Mouse (Mus musculus) cerebellum, adult 2 months (tissue): Measurements from ENCODE around the gene Arhgap30. TPM values are rescaled to one million over a fixed set of nuclear protein-coding genes. Genes with fewer than 3 reads are reported as not detected.

Source experiments
- DNase-seq, 2 experiments: peaks; one replicate each; pipeline ENCODE4 v3.0.0; 2021
- H3K27ac ChIP-seq: fragments of 200-500 bp; 2 replicates; pipeline ENCODE4 v1.5.1; 2012; ENCODE audit warnings: low read length, control low read depth, inconsistent platforms; ENCODE audit not compliant: insufficient read depth
- H3K27me3 ChIP-seq: fragments of 200-500 bp; 2 replicates; pipeline ENCODE4 v1.6.1; 2012; ENCODE audit warnings: inconsistent platforms, mild to moderate bottlenecking, low read length, moderate library complexity; ENCODE audit not compliant: control insufficient read depth, insufficient read depth
- H3K4me1 ChIP-seq: fragments of 200-500 bp; 2 replicates; pipeline ENCODE4 v1.6.1; 2011; ENCODE audit warnings: low read length; ENCODE audit not compliant: control insufficient read depth, insufficient read depth
- H3K4me3 ChIP-seq: fragments of 200-500 bp; replicated peaks from 2 replicates; pipeline ENCODE3; 2011; ENCODE audit warnings: mild to moderate bottlenecking, low read depth, low read length, control low read depth; ENCODE audit not compliant: insufficient read depth
- CTCF ChIP-seq: fragments of 200-500 bp; IDR thresholded peaks from 2 replicates; pipeline ENCODE4 v1.5.1; 2011; ENCODE audit warnings: low read depth, mild to moderate bottlenecking, control low read depth, low read length, moderate library complexity, borderline replicate concordance; ENCODE audit not compliant: insufficient read depth
- POLR2A ChIP-seq: fragments of 200-500 bp; IDR thresholded peaks from 2 replicates; pipeline ENCODE4 v1.6.1; 2011; ENCODE audit warnings: low read length, control low read depth, borderline replicate concordance; ENCODE audit not compliant: insufficient read depth
- WGBS: fragments of 180-500 bp; shearing (Covaris S2); methylation state at CpG from one replicate; pipeline ENCODE4 v1.1.7; 2018; 5-methylcytosine and 5-hydroxymethylcytosine counted together
- polyA plus RNA-seq: library from polyadenylated mRNA; depleted of rRNA; stranded (reverse); fragments of >200 nt; gene quantifications from 2 replicates; pipeline ENCODE4 v1.2.3, GENCODE M21; 2012

The Arhgap30 gene
- polyA plus RNA-seq, 1 experiment, result 0.65 TPM

DNA sequence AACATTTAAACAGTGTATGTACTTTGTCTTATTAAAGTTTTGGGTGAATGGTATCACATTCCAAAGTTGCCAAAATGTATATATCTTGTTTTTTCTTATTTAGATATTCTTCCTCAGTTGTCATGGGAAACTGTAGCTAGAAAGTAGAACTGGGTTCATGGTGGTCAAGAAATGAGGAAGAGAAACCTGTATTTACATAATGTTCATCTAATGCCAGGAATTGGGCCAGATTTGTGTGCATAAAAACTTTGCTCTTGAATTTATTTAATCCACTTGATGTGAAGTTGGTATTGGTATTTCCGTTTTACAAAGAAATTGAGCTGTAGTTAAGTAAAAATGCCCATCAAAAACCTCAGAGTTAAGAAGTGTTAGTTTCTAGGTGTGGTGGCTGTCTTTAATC, 21.5 kb downstream of the Arhgap30 start:
- no peaks in the 10 kb centered on the region; the same call in 1 of the 2 replicates for H3K4me1 ChIP-seq
- no peak for DNase-seq
- TF ChIP-seq CTCF (no peak), POLR2A (no peak)
- 84% methylated on average over 1 of the region's 1 CpGs for WGBS
- H3K27me3 ChIP-seq, result no peaks in the 10 kb centered on the region
- no peak overlapping the region for H3K27ac ChIP-seq
- H3K4me3 ChIP-seq, result no peak overlapping the region

- H3K27me3 ChIP-seq, result no peaks in the 10 kb centered on the region
- no peaks in the 10 kb centered on the region; the same call in 1 of the 2 replicates for H3K4me1 ChIP-seq
- H3K27ac ChIP-seq, result peak within 1 kb of the TSS; percentile 72
- peak; percentile 95 for DNase-seq
- H3K4me3 ChIP-seq, result peak within 1 kb of the TSS; percentile 81
- WGBS, result 1% methylated on average over 36 of the region's 36 CpGs
- TF ChIP-seq CTCF, result no peak
- TF ChIP-seq POLR2A, result peak; percentile 42; the same call in 1 of the 2 replicates
Observed at GRCm38 (mm10) chr1:171410947-171411484, 22.3 kb downstream of the Arhgap30 start, which contains the start of gene Usf1. TSS of gene Usf1 (plus strand) at chr1:171411313.

DNA sequence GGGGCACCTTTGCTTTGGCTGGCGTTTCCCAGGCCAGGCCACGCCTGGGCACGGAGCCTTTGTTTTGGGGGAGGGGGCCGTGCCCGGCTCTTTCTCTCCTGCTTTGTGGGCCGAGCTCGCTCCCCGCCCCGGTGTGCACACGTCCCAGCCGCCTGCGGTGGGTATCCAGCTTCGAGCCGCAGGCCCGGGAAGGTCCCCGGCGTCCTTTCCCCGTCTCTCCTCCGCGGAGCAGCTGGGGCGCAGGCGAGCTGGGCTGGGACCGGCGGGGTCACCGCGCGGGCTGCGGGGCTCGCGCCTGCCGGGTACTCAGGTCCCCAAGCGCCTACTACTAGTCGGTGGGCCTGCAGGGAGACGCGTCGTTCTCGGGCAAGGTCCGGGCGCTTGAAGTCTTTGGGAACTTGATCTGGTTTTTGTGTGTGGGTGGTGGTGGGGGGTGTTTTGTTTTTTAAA, 22.8 kb downstream of the Arhgap30 start:
- H3K27ac ChIP-seq, result peak overlapping the region; percentile 72; the same call in 1 of the 2 replicates
- WGBS, result 1% methylated on average over 39 of the region's 39 CpGs
- TF ChIP-seq POLR2A, result no peak
- no peak for TF ChIP-seq CTCF
- peak overlapping the region; percentile 81 for H3K4me3 ChIP-seq
- H3K27me3 ChIP-seq, result no peaks in the 10 kb centered on the region
- no peak for DNase-seq
- no peaks in the 10 kb centered on the region; the same call in 1 of the 2 replicates for H3K4me1 ChIP-seq

- WGBS, result under 1% methylated on average over 20 of the region's 20 CpGs
- peak; percentile 24 to 34 for DNase-seq
- H3K4me1 ChIP-seq, result no peaks in the 10 kb centered on the region; the same call in 1 of the 2 replicates
- no peak for TF ChIP-seq CTCF
- no peak for TF ChIP-seq POLR2A
- H3K27ac ChIP-seq, result 0 out of 2 replicates have a peak overlapping the region, but pooled peaks have one; percentile 72
- H3K4me3 ChIP-seq, result peak overlapping the region; percentile 81
- H3K27me3 ChIP-seq, result no peaks in the 10 kb centered on the region
Observed at GRCm38 (mm10) chr1:171412001-171412441, 23.3 kb downstream of the Arhgap30 start.

DNA sequence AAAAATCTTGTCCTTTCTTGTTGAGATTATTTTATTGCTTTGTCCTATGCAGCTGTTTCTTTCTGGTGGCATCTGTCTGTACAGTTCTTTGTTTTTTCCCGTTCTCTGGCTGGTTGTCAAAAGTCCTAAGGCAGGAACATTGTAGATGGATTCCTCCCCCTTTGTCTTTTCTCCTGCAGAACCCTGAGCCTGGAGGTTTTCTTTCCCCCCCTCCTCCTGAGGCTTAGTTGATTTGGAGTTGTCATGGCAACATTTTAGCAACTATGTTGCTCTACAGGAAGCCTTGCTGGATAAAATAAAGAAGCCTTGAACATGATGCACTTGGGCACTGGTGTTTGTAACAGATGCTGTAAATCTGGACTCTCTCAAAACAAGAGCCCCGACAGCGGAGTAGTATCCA, 23.7 kb downstream of the Arhgap30 start:
- Histone ChIP-seq H3K4me1 (no peaks in the 10 kb centered on the region; the same call in 1 of the 2 replicates), H3K4me3 (peak overlapping the region; percentile 81), H3K27me3 (no peaks in the 10 kb centered on the region), H3K27ac (no peak overlapping the region)
- WGBS, result 22% methylated on average over 3 of the region's 3 CpGs
- DNase-seq, result no peak
- TF ChIP-seq POLR2A (no peak), CTCF (no peak)

DNA sequence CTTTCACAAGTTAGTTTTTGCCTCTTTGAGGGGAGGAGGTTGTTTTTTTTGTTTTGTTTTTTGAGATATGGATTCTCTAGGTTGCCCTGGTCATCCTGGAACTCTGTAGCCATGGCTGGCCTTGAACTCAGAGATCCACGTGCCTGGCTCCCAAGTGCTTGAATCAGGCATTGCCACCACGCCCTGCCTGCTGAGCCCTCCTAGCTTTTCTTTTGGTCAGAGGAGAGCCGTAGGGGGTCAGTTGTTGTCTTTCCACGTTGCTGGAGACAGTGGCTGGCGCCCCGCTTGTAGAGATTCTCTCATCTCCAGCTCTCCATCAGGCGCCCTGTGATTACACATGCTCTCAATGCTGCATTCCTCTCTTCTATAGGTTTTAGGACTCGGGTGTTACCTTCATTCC, 24.9 kb downstream of the Arhgap30 start:
- no peak overlapping the region for H3K27ac ChIP-seq
- 63% methylated on average over 8 of the region's 8 CpGs for WGBS
- TF ChIP-seq POLR2A (no peak), CTCF (no peak)
- H3K4me1 ChIP-seq, result no peaks in the 10 kb centered on the region; the same call in 1 of the 2 replicates
- no peaks in the 10 kb centered on the region for H3K27me3 ChIP-seq
- no peak for DNase-seq
- no peak overlapping the region for H3K4me3 ChIP-seq

DNA sequence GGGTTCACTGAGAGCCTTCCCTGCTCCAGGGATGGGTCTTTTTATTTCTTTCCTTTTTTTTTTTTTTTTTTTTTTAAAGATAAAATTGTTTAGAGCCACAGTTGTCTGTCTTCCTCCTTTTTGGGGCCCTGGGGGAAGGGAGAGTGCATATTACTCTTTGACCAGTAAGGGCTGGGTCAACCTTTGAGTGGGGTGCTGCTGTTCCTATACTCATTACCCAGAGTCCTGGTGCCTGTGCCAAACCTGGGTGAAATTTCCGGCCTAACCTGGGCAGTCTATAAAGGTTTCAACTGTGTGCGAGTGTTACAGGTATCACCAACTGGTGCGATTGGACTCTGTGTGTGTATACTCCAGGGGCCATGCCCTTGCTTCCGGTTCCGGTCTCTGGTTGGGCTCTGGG, 29.9 kb downstream of the Arhgap30 start, which contains the start of gene Tstd1:
Gene Tstd1, plus strand, starts transcription at position 213 of the 400 bp plus-strand sequence.
- DNase-seq, result no peak

DNA sequence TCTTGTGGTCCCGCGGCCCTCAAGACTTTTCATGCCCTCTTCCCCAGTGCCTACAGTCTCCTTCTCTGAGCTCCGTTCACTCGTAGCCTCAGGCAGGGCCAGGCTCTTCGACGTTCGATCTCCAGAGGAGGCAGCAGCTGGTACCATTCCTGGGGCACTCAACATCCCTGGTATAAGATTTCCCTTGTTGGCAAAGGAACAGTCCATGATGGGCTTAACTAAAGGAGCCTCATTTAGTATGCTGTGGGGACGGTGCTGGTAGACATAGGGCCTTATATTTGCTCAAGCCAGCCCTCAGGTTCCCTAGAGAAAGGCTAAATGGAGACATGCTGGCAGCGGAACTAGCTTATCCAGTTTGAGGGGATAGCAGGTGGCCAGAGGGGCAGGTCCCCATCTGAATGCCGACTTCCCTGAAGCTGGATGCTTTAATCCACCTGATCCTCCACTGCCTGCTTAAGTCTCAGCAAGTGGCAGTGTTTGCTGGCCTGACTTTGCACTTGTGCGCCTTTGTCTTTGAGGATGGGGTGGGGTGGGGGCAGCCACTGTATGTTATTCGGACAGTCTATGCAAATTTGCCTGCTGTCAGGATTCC, 30.6 kb downstream of the Arhgap30 start:
- no peaks in the 10 kb centered on the region for H3K4me1 ChIP-seq
- no peak overlapping the region for H3K4me3 ChIP-seq
- no peak for DNase-seq
- no peaks in the 10 kb centered on the region for H3K27me3 ChIP-seq
- TF ChIP-seq CTCF (no peak), POLR2A (no peak)
- 41% methylated on average over 12 of the region's 12 CpGs for WGBS
- H3K27ac ChIP-seq, result no peak overlapping the region

More for the DNA sequence above, 29.9 kb downstream of the Arhgap30 start, which contains the start of gene Tstd1:
- no peaks in the 10 kb centered on the region for H3K4me1 ChIP-seq
- TF ChIP-seq POLR2A, result no peak
- TF ChIP-seq CTCF, result no peak
- no peaks in the 10 kb centered on the region for H3K27me3 ChIP-seq
- H3K4me3 ChIP-seq, result no peak within 1 kb of the TSS
- WGBS, result 89% methylated on average over 5 of the region's 5 CpGs
- no peak within 1 kb of the TSS for H3K27ac ChIP-seq
